11 mouse cellular contexts compared by ENCODE assay signal in genomic region chr14:57060052-57060451, GRCm38 (mm10). TPM values are rescaled to one million over a fixed set of nuclear protein-coding genes. Genes with fewer than 3 reads are reported as not detected.
A peak's percentile ranks its signal among the peaks of the same experiment; 100 is the strongest.
DNase-seq lines count a peak whose midpoint lies in the region; ATAC-seq and TF ChIP-seq lines count a peak whose summit lies in the region.
"Not testable (repeated sequence)": the region's sequence is repeated elsewhere in the genome, so short reads cannot be mapped to it uniquely, and the experiment has no call there.
"Had no signal": no experiment of that assay in that cellular context is flagged by ENCODE, and none has a peak within 500 bp of the region (broad histone marks: within the 10 kb centered on the region; RNA-seq: fewer than 3 reads in every experiment).

No protein-coding gene starts in this region.

- H3K4me3 ChIP-seq in liver, postnatal 0 days (ENCODE audit: low read depth, low read length) = not testable (repeated sequence)

- not testable (repeated sequence) for H3K4me2 ChIP-seq in liver, postnatal 0 days (ENCODE audit: low read depth, low read length)

- not testable (repeated sequence) for TF ChIP-seq EP300 in liver, postnatal 0 days (IDR thresholded peaks at IDR 0.05; ENCODE audit: low read depth)

- not testable (repeated sequence) for H3K9me3 ChIP-seq in liver, postnatal 0 days (ENCODE audit: low read length)

- intact Hi-C loops in heart, postnatal 14 days (cut with DNase I) = loop anchor here (5.0 kb wide), 1 partner anchor 683 kb away; no protein-coding TSS in a partner anchor

- H3K27ac ChIP-seq in liver, postnatal 0 days (ENCODE audit: low read depth) = not testable (repeated sequence)

- H3K4me1 ChIP-seq in liver, postnatal 0 days (ENCODE audit: insufficient read depth) = not testable (repeated sequence)

- not testable (repeated sequence) for H3K9ac ChIP-seq in liver, postnatal 0 days (replicated peaks)

- ATAC-seq in liver, postnatal 0 days = peak; percentile 54

- peaks cover 39% of the 10 kb centered on the region for H3K27me3 ChIP-seq in liver, postnatal 0 days (ENCODE audit: insufficient read depth, low read length)

- H3K36me3 ChIP-seq in liver, postnatal 0 days (replicated peaks; ENCODE audit: insufficient read depth, low read length) = not testable (repeated sequence)

- WGBS in liver, postnatal 0 days (ENCODE audit: insufficient replicate concordance) = 0% methylated on average over 1 of the region's 1 CpGs

- DNase-seq in ES-CJ7 (ENCODE audit: low read depth, low spot score) = peak; percentile 74
- DNase-seq in c-Kit-positive CD71-negative TER-119-negative erythroid progenitor cells, embryonic 14.5 days (ENCODE audit: low read depth) = peak; percentile 72
- DNase-seq in fibroblast of lung, adult 2 months (ENCODE audit: low read depth) = peak; percentile 20
- peak; percentile 64 to 76 for DNase-seq in heart, postnatal 14 days
- DNase-seq in layer of hippocampus, adult 18-20 months (ENCODE audit: low spot score in 2 of 2) = peak; percentile 50 to 82
- DNase-seq in liver, postnatal 0 days = peak; percentile 80
- peak; percentile 41 for DNase-seq in retina, postnatal 7 days (ENCODE audit: low read depth, low spot score)
- DNase-seq in thymus, postnatal 14 days = peak; percentile 79

- TF ChIP-seq CTCF in liver, postnatal 0 days (IDR thresholded peaks at IDR 0.05; ENCODE audit: low read depth) = peak; percentile 86

RNA-seq across cellular contexts. Expression of gene Gja3, which starts 2.2 kb away (rescaled TPM):
- 10 to 100 TPM; 19.2 to 21.5 TPM for total RNA-seq in heart, postnatal 14 days (2021)
- under 1 TPM; 0.30 to 0.84 TPM for total RNA-seq in layer of hippocampus, adult 18-20 months (2021)
- 0.07 TPM in 1 of 2 replicates, not detected in the other for polyA plus RNA-seq in liver, postnatal 0 days (2015; fragmentation: Nextera tagmentation; extraction: Ambion mirVana)

RNA-seq across cellular contexts. Expression of gene Gjb2, which starts 44.5 kb away (rescaled TPM):
- under 1 TPM; 0.10 to 0.14 TPM for total RNA-seq in heart, postnatal 14 days (2021)
- 1 to 10 TPM; 6.4 to 8.3 TPM for total RNA-seq in layer of hippocampus, adult 18-20 months (2021)
- 104 and 135 TPM in 2 replicates for polyA plus RNA-seq in liver, postnatal 0 days (2015; fragmentation: Nextera tagmentation; extraction: Ambion mirVana)

RNA-seq across cellular contexts. Expression of gene Gm4491, which starts 55.6 kb away (rescaled TPM):
- not detected for total RNA-seq in heart, postnatal 14 days (2021)
- 1 to 10 TPM; 1.4 to 1.5 TPM for total RNA-seq in layer of hippocampus, adult 18-20 months (2021)
- polyA plus RNA-seq in liver, postnatal 0 days (2015; fragmentation: Nextera tagmentation; extraction: Ambion mirVana) = not detected in 2 replicates
- polyA plus RNA-seq: embryonic facial prominence, embryonic 12.5 days; kidney, embryonic 15.5 days; neural tube, embryonic 15.5 days had no signal

Comparison
In these comparisons a context has a peak if more than half of its experiments do, and no peak if none do; other contexts are left out.
1. DNase-seq: peak in every context shown above with its lines; median percentile 80 in liver, postnatal 0 days; 79 in thymus, postnatal 14 days; 74 in ES-CJ7; 72 in c-Kit-positive CD71-negative TER-119-negative erythroid progenitor cells, embryonic 14.5 days; 70 in heart, postnatal 14 days; 66 in layer of hippocampus, adult 18-20 months; 41 in retina, postnatal 7 days; 20 in fibroblast of lung, adult 2 months.
2. RNA of gene Gja3, which starts 2.2 kb away (total RNA-seq): 19.2 to 21.5 TPM in heart, postnatal 14 days; 0.30 to 0.84 TPM in layer of hippocampus, adult 18-20 months; every median in the first group is over 10 times any median in the second.
3. RNA of gene Gjb2, which starts 44.5 kb away (total RNA-seq): 6.4 to 8.3 TPM in layer of hippocampus, adult 18-20 months; 0.10 to 0.14 TPM in heart, postnatal 14 days; every median in the first group is over 4 times any median in the second.